ENCODE assay signal across 10 mouse cellular contexts in the genomic region with DNA sequence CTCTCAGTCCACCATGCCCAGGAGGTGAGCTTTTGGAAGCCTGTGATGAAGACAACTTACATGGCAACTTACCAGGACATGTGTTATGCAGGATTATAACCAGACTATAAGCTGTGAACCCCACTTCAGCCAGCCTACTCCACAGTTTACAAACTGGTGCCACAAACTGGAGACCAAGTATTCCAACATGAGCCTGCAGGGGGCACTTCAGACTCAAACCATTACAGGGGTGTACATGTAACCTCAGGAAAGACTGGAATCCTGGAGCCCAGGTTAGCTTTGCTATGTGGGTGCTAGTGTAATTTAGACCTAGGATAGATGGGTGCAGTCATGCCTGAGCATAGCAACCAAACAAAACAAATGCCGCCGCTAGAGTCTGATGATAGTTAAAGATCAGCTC.
DNase-seq lines count a peak whose midpoint lies in the region; ATAC-seq lines count a peak whose summit lies in the region.
"Had no signal": no experiment of that assay in that cellular context is flagged by ENCODE, and none has a peak within 500 bp of the region (broad histone marks: within the 10 kb centered on the region; RNA-seq: fewer than 3 reads in every experiment).

No protein-coding gene starts in this region.

- no peak for DNase-seq in frontal cortex, postnatal 10 days (ENCODE audit: low spot score in 2 of 2)
- peak; percentile 43 for DNase-seq in layer of hippocampus, adult 11-12 months (ENCODE audit: low spot score)
- DNase-seq in layer of hippocampus, adult 9-11 months: no peak
- DNase-seq in ES-CJ7 (ENCODE audit: low read depth, low spot score): peak; percentile 50
- DNase-seq in kidney, postnatal 10 days: peak; percentile 27
- no peak for DNase-seq in urinary bladder, adult 2 months (ENCODE audit: low spot score)
- DNase-seq in B cell, adult 2 months: no peak
- DNase-seq: embryo, embryonic 11 days; heart, postnatal 4 days had no signal

- peak; percentile 47; the same call in 1 of the 2 replicates for ATAC-seq in frontal cortex, adult (ENCODE audit: low TSS enrichment)

Comparison
In these comparisons a context has a peak if more than half of its experiments do, and no peak if none do; other contexts are left out.
1. DNase-seq: peak in layer of hippocampus, adult 11-12 months (single experiment), ES-CJ7 (single experiment) and kidney, postnatal 10 days (single experiment); none in frontal cortex, postnatal 10 days (0 of 2), layer of hippocampus, adult 9-11 months (single experiment), urinary bladder, adult 2 months (single experiment) and B cell, adult 2 months (0 of 2).